Mouse (Mus musculus) lung, postnatal 10 days (tissue): ENCODE results near the gene Erg.

Experiments
- DNase-seq: peaks from one replicate; pipeline ENCODE4 v3.0.0; 2021

Gene Erg

DNA sequence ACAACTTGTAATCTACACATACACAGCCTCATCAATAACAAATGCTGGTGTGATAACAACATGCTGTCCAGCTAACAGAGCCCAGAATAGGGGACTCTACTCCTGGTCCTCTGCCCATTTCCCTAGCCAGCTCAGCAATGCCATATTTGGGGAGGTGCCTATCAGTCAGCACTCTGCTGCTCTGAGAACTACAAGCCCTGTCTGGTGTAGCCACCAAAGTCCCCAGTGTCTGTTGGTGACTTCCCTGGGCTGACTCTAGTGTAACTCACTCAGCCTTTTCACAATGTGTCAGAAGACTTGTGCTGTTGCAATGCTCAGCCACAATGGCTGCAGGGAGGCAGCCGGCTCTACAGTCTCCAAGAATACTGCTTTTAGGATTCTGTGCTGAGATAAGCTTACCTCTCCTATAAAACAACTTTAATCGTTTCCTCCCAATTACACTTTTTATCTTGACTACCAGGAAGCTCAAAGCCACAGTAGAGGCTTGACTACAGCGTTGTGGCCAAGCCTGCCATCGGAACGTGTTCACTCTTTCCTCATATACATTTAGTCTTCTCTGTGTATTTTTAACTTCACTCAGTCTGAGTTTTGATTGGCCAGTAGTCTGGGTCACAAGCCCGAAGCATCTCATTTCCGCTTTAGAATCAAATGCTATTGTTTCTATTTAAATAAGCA lies 201.0 kb downstream of the Erg start:
- DNase-seq = no peak

DNA sequence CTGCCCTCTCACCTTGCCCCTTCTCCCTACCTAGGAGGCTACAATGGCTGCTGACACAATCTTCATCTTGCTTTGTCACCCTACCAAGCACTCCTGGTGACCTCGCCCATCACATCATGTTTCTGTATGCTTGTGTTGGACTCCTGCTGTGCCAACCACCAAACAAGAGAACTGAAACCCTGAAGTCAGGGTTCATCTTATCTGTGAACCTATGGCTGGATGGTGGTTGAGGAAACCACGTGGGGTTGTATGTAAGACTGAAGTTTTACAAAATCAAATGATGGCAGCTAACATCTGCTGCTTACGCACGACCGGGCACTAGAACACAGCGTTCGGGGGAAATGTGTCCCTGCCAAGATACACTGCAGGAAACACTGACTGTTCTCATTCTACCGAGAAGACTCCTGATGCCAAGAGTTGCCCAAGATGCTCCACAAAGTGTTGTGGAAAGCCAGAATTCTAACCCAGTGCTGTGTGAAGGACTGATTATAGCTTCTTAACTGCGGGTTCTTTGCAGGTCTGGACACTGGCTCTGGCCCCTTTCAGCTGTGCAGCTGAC lies 201.7 kb downstream of the Erg start:
- no peak for DNase-seq

DNA sequence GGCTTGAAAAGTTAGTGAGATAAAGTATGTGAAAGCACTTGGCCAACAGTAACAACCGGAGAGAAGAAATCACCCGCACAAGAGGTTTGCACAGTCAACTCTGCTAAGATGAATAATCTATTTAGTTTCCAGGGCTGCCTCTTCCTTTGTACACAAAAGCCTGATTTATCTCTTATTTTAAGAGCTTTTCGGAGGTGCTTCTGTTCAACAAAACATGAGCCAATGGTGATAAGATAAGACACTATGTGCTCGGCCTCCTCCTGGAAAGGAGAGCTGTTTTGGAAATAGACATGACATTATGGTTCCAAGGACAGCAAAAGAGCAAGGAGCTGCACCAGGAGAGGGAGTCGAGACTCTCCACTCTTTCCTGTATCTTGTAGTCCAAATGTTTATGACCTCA lies 204.1 kb downstream of the Erg start:
- no peak for DNase-seq

DNA sequence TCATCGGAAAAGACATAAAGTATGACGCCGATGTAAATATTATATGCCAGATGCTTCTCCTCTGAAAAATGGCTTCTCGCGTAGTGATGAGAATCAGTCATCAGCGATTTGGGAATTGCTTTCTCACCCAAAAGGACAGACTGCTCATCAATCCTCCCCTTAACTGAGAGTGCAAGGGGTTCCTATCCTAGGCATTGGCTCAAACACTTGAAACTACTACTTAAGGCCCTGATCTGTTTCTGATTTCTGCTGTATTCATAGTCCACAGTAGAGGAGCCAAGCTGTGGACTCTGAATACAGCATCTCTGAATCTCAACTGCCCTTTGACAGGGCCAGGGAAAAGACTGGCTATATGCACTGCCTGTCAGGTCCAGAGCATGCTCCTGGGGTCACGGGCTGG lies 209.6 kb downstream of the Erg start:
- no peak for DNase-seq

DNA sequence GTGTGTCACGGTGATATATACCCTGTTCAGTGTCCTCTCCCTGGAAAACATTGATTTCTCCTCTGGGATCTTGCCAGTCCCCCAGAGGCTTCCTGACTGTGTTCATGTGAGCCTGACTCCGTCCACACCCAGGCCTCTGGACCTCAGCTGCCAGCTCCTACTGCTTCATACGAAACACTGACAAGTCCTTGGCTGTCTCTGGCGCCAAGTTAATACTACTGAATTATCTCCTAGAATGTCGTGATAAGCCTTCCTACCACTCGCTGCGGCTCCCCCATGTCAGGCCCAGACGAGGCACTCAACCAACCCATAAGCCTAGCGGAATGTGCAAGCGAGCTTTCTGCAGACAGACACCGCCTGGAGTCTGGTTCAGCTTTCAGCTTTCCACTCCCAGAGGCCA lies 210.0 kb downstream of the Erg start:
- no peak for DNase-seq

DNA sequence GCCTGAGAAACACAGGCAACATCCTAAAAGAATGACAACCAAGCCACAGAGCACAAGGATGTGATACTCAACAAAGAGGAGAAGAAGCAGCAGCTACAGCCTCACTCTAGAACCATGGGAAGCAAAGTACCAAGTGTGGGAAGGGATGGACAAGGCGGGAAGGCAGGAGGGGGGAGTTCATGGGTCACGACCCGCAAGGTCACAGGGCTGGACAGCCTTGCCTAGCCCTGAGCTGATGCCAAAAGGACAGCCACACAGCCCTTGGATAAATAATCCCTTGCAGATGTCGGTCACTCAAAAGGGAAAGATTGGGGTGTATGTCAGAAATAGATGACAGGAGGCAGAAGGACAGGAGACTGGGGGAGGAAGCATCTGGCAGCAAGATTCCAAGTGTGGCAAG lies 211.7 kb downstream of the Erg start:
- DNase-seq = no peak

DNA sequence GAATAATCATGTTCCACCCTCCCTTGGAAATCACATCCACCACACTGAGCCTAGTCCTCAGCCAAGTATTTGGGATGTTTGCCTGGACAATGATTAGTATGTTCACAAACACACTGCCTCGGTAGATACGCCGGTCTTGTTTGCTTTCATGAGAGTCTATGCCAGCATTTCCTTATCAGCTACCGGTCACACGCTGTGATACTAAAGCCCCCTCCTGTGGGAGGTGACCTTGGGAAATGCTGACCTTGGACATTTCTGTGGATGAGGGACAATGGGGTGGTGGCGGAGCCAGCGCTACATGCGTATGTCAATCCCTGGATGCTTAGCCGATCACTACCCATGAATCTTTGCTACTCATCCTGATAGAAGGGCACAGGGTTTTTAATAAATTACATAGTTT lies 213.4 kb downstream of the Erg start:
- DNase-seq = peak; percentile 63

DNA sequence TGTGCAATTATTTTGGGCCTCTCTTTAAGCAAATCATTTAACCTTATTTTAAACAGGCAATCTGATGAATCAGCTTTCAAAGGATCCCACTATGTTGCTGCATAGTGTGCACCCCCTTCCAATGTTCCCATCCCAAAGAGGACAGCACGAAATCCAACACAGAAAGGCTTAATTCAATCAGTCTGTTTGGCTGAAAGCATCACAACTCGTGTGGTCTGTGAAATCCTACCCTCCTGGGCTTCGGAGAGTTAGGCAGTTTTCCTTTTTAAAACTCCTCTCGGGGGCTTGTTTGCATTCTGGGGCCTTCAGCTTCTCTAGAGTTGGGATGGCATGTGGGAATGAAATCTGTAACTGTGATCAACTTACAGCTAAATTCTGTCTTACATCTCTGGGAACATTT lies 214.7 kb downstream of the Erg start:
- DNase-seq = no peak

DNA sequence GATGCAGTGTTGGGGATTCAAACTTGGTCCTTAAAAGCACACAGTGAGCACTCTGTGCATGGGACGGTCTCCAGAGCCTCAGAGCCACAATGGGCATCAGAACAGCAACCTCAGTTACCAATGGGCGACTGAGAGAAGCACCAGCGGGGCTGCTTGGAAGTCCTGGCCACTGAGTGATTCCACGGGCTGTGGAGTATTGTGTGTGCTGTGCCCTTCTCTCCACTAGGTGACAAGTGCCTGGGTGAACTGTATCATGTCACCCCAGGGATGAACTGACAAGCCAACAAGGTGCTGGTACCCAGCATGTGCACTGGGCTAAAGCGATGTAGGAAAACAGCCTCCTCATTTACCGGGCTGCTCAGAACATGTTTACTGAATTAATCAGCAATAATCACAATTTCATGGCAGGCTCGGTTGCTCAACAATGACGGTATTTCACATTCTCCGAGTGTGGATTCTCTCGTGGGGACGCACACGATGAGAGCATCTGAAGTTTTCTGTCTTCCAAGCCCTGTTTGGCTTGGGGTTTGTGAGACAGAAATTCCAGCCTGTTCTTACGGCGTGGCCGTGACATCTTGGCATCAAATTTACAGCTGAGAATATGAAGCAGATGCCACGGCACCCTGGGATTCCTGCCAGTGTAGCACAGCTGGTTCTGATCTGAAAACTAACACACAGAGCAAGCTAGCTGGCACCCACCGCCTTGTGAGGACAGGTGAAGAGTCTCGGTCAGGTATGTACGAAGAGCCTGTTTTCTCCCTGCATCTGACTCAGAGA lies 219.2 kb downstream of the Erg start:
- DNase-seq = no peak

DNA sequence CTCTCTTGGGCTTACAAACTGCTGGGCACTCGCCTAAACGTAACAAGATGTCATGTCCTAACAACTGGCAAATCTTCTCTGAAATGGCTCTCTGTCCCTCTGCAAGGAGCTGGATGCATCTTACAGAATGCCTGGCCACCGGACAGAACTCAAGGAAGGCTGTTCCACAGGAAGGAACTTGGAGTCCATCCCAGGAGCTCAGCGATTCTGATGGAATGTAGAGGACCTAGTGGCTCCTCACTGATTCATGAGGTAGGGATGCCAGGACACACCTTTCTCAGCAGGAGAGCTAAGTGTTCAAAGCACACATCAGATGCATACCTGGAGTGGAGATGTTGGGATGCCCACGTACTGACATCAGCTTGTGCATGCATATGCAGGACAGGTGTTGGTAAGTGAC lies 221.2 kb downstream of the Erg start:
- DNase-seq = no peak

DNA sequence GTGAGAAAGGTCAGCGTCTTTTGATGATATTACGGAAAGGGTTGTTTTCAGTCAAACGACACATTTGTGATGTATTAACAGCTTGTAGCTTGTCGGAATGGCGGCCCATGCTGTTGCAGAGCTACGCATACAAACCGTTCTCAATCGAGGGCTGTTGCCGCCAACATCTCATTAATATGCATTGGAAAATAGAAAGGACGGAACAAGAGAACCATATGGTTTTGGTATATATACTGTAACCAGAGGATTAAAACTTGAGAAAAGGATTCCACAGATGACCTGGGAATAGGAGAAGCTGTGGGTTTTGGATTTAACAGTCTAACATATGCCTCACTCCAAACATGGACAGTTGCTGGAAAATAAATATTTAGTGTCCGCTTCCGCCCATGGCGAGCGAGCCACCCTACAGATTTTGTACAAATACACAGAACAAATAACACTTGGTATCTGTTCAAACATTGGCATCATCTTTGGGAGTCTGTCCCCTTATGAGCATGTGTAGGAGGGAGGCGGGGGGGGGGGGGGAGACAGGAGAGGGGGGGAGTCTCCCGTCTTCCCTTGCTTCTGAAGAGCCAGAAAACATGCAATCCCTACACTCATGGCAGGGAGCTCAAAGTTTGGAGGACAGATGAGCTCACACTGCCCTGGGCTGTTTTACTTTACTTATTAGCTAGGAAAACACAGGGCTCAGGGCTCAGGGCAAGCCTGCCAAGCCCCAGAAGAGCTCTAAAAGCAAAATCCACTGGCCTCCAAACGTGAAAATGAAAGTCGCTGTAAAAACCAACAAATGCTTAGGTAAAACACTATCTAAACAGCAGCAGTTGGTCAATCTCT lies 222.5 kb downstream of the Erg start:
- no peak for DNase-seq

DNA sequence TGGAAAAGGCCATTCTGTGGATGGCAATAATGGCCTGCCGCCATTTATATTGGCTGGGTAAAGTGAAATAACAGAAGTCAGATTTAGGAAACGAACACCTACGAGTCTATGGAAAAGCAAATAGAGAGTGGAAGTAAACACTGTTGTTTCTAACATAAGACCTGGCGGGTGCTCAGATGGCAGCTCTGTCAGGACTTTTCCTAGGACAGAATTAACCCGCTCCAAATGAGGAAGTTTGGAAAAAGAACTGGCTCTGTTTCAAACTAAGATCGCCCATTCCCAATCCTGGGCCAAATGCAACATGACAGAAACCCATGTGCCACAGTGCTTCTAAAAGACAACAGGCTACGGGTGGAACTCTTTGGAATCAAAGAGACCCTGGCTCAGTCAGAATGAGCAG lies 224.4 kb downstream of the Erg start:
- no peak for DNase-seq

DNA sequence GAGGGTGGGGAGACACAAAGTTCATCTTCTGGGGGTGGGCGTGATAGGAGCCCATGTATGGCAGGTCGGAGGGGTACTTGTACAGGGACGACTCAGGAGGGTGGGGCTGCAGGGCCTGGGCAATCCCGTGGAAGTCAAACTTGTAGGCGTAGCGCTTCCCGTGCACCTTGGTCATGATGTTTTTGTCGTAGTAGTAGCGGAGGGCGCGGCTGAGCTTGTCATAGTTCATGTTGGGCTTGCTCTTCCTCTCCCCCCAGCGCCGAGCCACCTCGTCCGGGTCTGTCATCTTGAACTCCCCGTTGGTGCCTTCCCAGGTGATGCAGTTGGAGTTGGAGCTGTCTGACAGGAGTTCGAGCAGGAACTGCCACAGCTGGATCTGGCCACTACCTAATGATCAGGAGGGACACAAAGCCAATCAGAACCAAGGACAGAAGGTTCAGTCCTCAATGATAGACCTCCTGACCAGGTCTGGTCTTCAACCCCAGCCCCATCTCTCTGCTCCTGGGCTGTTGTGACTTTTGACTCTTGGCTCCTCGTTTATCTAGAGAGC lies 225.4 kb downstream of the Erg start:
- no peak for DNase-seq

DNA sequence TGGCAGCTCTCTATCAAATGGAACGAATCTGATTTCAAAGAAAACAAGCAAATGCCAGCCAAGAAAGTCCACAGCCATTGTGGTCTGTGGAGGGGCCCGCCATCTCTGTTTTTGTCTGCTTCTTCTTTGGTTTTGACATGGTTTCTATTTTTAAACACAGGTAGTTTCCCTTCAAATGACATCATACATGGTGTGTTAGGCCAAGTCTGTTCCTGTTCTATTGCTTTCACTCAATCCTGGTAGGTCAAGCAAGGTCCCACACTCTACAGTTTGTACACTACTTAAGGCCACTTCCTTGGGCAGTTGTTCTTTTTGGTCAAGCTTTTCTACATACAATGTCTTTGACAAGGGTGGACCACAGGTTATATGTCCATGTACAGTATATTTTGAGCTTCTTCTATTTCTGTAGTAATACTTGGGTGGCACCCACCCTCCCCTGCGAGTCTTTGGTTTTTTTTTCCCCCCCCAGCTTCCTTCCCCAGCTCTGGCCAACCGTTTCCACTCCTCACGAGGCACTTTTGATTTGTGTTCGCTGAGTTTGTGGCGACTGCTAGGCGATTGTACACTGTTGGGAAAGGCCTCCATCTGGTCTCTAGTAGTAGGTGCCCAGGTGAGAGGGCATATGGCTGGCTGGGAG lies 226.1 kb downstream of the Erg start:
- no peak for DNase-seq

DNA sequence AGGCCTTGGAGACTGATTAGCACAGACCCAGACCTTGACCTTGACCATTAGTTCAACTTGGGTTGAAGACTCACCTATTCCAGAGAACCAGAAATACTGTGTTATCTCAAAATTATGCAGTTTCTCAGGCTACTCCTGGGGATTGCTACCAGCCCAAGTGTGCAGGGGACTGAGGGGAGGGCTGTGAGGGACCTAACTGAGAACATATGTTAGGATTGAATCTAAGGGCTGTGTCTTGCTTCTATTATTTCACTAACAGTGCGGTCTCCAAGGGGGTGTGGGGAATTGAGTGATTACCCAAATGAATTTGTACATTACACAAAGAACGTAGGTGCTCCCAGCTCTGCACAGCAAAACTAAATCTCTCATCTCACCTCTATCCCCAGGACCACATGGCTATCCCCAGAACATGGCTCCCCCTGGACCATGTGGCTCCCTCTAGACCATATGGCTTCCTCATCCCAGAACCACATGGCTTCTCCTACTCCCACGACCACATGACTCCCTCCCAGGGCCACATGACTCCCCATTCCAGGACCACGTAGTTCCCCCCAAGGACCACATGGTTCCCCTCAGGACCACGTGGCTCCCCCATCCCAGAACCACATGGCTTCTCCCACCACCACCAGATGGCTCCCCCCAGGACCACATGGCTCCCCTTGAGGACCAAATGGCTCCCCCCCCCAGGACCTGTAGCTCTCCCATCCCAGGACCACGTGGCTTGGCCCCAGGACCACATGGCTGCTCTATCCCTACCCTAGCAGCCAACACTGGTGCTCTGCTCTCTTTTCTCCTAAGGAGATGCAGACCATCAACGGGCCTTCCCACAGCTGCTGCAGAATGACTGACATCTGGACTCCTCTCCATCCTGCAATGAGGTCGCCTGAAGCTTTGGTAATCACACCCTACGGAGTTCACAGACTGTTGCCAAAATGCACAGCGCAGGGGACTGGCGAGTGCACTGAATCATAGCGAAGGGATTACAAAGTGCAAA lies 229.1 kb downstream of the Erg start:
- no peak for DNase-seq

DNA sequence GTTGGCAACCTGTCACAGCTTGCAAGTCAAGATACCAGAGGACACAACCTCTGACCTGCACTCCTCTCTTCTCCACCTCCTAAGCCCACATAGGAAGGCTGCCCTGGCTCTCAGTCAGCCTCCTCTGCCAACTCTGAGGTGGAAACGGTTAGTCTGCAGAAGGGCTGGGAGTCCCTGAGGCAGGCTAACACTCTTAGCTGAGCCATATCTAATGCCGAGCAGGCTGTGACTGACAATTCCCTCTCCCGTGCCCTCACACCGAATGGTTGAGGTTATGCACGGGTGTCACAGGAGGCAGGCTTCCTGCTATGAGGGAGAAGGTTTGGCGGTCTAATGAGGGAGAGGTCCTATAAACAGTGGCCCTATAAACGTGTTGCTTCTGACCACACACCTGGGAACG lies 232.6 kb downstream of the Erg start:
- DNase-seq = no peak

DNA sequence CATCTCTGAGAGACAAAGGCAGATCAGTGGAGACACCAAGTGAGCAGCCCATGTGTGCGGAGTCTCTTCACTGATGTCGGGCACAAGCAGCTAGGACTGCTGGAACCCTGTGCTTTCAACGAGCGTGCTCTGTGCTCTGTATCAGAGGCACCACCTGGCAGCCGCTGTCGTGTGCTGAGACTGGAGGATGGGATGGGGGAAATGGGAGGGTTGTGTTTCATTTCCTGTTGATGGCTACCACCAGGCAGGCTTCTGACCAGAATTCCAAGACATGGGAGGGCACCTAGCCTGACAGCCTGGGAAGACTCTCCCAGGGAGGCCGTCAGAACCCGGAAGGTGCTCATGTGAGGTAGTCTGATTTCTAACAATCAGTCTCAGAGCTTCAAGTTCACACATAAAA lies 234.1 kb downstream of the Erg start:
- DNase-seq = peak; percentile 54

DNA sequence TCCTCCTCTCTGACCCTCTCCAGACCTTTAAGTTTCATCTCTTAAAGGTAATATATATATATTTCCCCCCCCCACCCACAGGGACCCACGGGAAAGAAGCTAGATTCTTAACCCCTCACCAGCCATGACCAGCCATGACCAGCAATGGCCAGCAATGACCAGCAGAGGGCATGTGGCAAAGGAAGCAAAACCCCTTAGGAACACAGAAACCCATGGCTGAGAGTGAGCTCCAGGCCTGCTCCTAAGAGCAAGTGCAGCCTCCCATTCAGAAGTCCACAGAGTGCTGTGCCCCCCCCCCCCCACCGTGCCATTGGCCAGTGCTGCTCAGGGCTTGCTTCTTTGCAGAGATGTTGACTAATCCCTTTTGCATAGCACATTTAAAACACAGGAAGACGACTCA lies 235.9 kb downstream of the Erg start:
- peak; percentile 78 for DNase-seq

DNA sequence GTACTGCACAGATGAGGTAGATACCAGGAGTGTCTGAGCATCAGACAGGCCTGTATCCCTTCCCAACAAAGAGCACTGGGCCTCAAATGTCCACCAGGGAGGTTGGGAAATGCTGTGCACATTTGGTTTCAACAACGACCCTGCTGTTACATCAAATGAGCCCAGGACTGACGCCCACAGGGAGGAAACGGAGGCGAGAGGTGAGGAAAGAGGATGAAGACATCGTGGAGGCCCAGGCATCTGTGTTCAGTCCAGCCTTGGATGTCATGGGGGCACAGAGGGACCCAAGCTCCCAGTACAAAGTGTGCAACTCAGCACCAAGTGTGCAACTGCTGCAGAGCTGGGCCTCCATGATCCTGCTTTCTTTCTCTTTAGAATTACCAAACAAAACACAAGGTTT lies 236.6 kb downstream of the Erg start:
- no peak for DNase-seq

DNA sequence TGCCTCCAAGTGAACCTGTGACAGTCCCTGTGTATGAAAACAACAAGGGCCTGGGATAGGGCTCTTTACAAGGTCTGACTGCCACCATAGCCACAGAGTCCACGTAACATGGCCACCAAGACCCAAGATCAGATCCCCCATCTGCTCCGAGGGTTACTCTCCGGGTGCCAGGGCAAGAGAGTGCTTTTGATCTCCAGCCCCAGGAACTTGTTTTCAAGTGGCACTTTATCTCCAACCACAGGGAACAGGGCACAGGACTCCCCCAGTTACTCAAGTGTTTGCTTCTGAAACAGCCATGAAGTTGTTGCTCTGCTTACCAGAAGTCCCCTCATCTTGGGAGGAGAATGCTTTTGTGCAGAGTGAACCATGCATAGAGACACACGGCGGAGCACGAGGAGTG lies 237.0 kb downstream of the Erg start:
- DNase-seq = no peak

DNA sequence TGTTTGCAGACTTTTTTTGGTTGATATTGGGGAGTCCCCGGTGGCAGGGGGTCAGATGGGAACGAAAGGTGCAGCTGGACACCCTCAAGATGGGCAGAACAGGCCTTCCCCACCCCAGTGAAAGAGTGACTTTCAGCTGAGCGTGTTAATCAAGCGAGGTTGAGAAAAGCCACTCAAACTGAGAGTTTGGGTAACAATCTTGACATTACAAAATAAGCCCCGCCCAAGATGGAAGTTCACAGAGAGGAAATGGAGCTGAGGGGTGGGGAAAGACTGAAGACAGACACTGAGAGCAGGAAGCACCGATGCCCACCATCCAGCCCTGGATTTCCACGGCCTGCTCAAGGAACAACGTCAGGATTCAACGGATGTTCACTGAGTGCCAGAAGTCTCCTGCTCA lies 237.8 kb downstream of the Erg start:
- DNase-seq = peak; percentile 36

DNA sequence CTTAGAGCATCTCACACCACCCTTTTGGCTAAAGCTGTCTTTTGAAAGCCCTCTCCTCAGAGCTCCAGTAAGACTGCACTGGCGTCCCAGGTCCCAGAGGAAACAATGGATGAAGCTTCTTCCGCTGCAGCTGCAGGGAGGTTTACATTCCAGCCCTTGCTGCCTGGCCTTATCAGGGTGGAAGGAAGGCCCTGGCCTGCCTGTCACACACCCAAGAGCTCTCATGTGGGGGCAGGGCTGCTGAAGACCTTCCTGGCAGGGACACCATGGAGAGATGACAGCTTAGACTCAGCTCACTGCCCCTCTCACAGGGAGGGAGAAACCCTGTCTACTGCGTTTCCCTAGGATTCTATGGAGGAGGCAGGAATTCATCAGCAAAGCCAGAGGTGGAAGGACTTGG lies 239.2 kb downstream of the Erg start:
- DNase-seq = peak; percentile 87
